Mouse (Mus musculus): ENCODE results near the gene Uqcc1. TPM values are rescaled to one million over a fixed set of nuclear protein-coding genes. Genes with fewer than 3 reads are reported as not detected.
A peak's percentile ranks its signal among the peaks of the same experiment; 100 is the strongest.

Uqcc1 gene
- polyA plus RNA-seq, 1 experiment from 2014 or later, result 76.1 TPM

GRCm38 (mm10) chr2:155861581-155861980, 68.5 kb downstream of the Uqcc1 start:
- DNase-seq (ENCODE audit: low spot score) (no peak), ATAC-seq (replicated peaks; ENCODE audit: low FRiP score) (no peak)
- Histone ChIP-seq H3K27me3 (replicated peaks; ENCODE audit: control insufficient read depth, insufficient read depth, low read length) (no peaks in the 10 kb centered on the region), H3K9me3 (ENCODE audit: control insufficient read depth, low read length) (no peaks in the 10 kb centered on the region), H3K4me3 (ENCODE audit: low read depth, low read length) (no peak overlapping the region), H3K27ac (ENCODE audit: low read depth, low read length) (no peak overlapping the region), H3K4me1 (replicated peaks; ENCODE audit: control insufficient read depth, insufficient read depth, low read length) (no peaks in the 10 kb centered on the region), H3K36me3 (ENCODE audit: control insufficient read depth, insufficient read depth, low read length) (no peaks in the 10 kb centered on the region; the same call in 1 of the 2 replicates), H3K4me2 (no peak overlapping the region), H3K9ac (ENCODE audit: low read depth, low read length) (no peak overlapping the region)
- 87% methylated on average over 6 of the region's 6 CpGs for WGBS

- Histone ChIP-seq H3K4me3 (ENCODE audit: low read depth, low read length) (no peak overlapping the region), H3K9me3 (ENCODE audit: control insufficient read depth, low read length) (no peaks in the 10 kb centered on the region), H3K27me3 (replicated peaks; ENCODE audit: control insufficient read depth, insufficient read depth, low read length) (no peaks in the 10 kb centered on the region), H3K27ac (ENCODE audit: low read depth, low read length) (no peak overlapping the region), H3K9ac (ENCODE audit: low read depth, low read length) (no peak overlapping the region), H3K4me2 (no peak overlapping the region), H3K4me1 (replicated peaks; ENCODE audit: control insufficient read depth, insufficient read depth, low read length) (no peaks in the 10 kb centered on the region), H3K36me3 (ENCODE audit: control insufficient read depth, insufficient read depth, low read length) (no peaks in the 10 kb centered on the region; the same call in 1 of the 2 replicates)
- DNase-seq (ENCODE audit: low spot score) (no peak), ATAC-seq (replicated peaks; ENCODE audit: low FRiP score) (no peak)
- 73% methylated on average over 7 of the region's 7 CpGs for WGBS
Observed at GRCm38 (mm10) chr2:155860102-155860501, 70.0 kb downstream of the Uqcc1 start.

GRCm38 (mm10) chr2:155852536-155852935, 77.6 kb downstream of the Uqcc1 start:
- 87% methylated on average over 5 of the region's 5 CpGs for WGBS
- H3K36me3 ChIP-seq (ENCODE audit: control insufficient read depth, insufficient read depth, low read length), result peaks cover 20% of the 10 kb centered on the region
- H3K9me3 ChIP-seq (ENCODE audit: control insufficient read depth, low read length), result no peaks in the 10 kb centered on the region
- H3K9ac ChIP-seq (ENCODE audit: low read depth, low read length), result no peak overlapping the region
- H3K27me3 ChIP-seq (replicated peaks; ENCODE audit: control insufficient read depth, insufficient read depth, low read length), result no peaks in the 10 kb centered on the region
- no peak overlapping the region for H3K4me3 ChIP-seq (ENCODE audit: low read depth, low read length)
- no peak overlapping the region for H3K27ac ChIP-seq (ENCODE audit: low read depth, low read length)
- ATAC-seq (replicated peaks; ENCODE audit: low FRiP score) (no peak), DNase-seq (ENCODE audit: low spot score) (no peak)
- H3K4me1 ChIP-seq (replicated peaks; ENCODE audit: control insufficient read depth, insufficient read depth, low read length), result 0 out of 2 replicates have a peak, but pooled peaks cover 9% of the 10 kb centered on the region
- H3K4me2 ChIP-seq, result no peak overlapping the region

GRCm38 (mm10) chr2:155850120-155850519, 80.0 kb downstream of the Uqcc1 start:
- no peak overlapping the region for H3K4me3 ChIP-seq (ENCODE audit: low read depth, low read length)
- H3K9ac ChIP-seq (ENCODE audit: low read depth, low read length), result no peak overlapping the region
- H3K9me3 ChIP-seq (ENCODE audit: control insufficient read depth, low read length), result no peaks in the 10 kb centered on the region
- no peaks in the 10 kb centered on the region for H3K27me3 ChIP-seq (replicated peaks; ENCODE audit: control insufficient read depth, insufficient read depth, low read length)
- 80% methylated on average over 7 of the region's 7 CpGs for WGBS
- 0 out of 2 replicates have a peak overlapping the region, but pooled peaks have one; percentile 16 for H3K27ac ChIP-seq (ENCODE audit: low read depth, low read length)
- no peak for ATAC-seq (replicated peaks; ENCODE audit: low FRiP score)
- no peak overlapping the region for H3K4me2 ChIP-seq
- peaks cover 23% of the 10 kb centered on the region for H3K36me3 ChIP-seq (ENCODE audit: control insufficient read depth, insufficient read depth, low read length)
- 0 out of 2 replicates have a peak, but pooled peaks cover 9% of the 10 kb centered on the region for H3K4me1 ChIP-seq (replicated peaks; ENCODE audit: control insufficient read depth, insufficient read depth, low read length)
- no peak for DNase-seq (ENCODE audit: low spot score)

- ATAC-seq (replicated peaks; ENCODE audit: low FRiP score), result peak; percentile 73
- no peak overlapping the region for H3K9ac ChIP-seq (ENCODE audit: low read depth, low read length)
- 0 out of 2 replicates have a peak overlapping the region, but pooled peaks have one; percentile 16 for H3K27ac ChIP-seq (ENCODE audit: low read depth, low read length)
Observed at GRCm38 (mm10) chr2:155849464-155849863, 80.6 kb downstream of the Uqcc1 start.

GRCm38 (mm10) chr2:155848291-155848690, 81.8 kb downstream of the Uqcc1 start:
- Histone ChIP-seq H3K4me1 (replicated peaks; ENCODE audit: control insufficient read depth, insufficient read depth, low read length) (0 out of 2 replicates have a peak, but pooled peaks cover 9% of the 10 kb centered on the region), H3K4me2 (no peak overlapping the region), H3K27ac (ENCODE audit: low read depth, low read length) (no peak overlapping the region), H3K27me3 (replicated peaks; ENCODE audit: control insufficient read depth, insufficient read depth, low read length) (no peaks in the 10 kb centered on the region), H3K4me3 (ENCODE audit: low read depth, low read length) (no peak overlapping the region), H3K9me3 (ENCODE audit: control insufficient read depth, low read length) (no peaks in the 10 kb centered on the region), H3K9ac (ENCODE audit: low read depth, low read length) (no peak overlapping the region), H3K36me3 (ENCODE audit: control insufficient read depth, insufficient read depth, low read length) (peaks cover 23% of the 10 kb centered on the region)
- 45% methylated on average over 6 of the region's 6 CpGs for WGBS
- ATAC-seq (replicated peaks; ENCODE audit: low FRiP score), result no peak; the same call in 1 of the 2 replicates
- peak; percentile 65 for DNase-seq (ENCODE audit: low spot score)

More at GRCm38 (mm10) chr2:155849464-155849863, 80.6 kb downstream of the Uqcc1 start:
- no peak for DNase-seq (ENCODE audit: low spot score)
- H3K9me3 ChIP-seq (ENCODE audit: control insufficient read depth, low read length), result no peaks in the 10 kb centered on the region
- 51% methylated on average over 7 of the region's 7 CpGs for WGBS
- H3K4me2 ChIP-seq, result no peak overlapping the region
- no peaks in the 10 kb centered on the region for H3K27me3 ChIP-seq (replicated peaks; ENCODE audit: control insufficient read depth, insufficient read depth, low read length)
- no peak overlapping the region for H3K4me3 ChIP-seq (ENCODE audit: low read depth, low read length)
- peaks cover 23% of the 10 kb centered on the region for H3K36me3 ChIP-seq (ENCODE audit: control insufficient read depth, insufficient read depth, low read length)
- H3K4me1 ChIP-seq (replicated peaks; ENCODE audit: control insufficient read depth, insufficient read depth, low read length), result 0 out of 2 replicates have a peak, but pooled peaks cover 9% of the 10 kb centered on the region

- ATAC-seq (replicated peaks; ENCODE audit: low FRiP score), result no peak
- no peak overlapping the region for H3K4me2 ChIP-seq
- no peaks in the 10 kb centered on the region for H3K9me3 ChIP-seq (ENCODE audit: control insufficient read depth, low read length)
- no peak overlapping the region for H3K4me3 ChIP-seq (ENCODE audit: low read depth, low read length)
- H3K27me3 ChIP-seq (replicated peaks; ENCODE audit: control insufficient read depth, insufficient read depth, low read length), result no peaks in the 10 kb centered on the region
- no peak for DNase-seq (ENCODE audit: low spot score)
- H3K36me3 ChIP-seq (ENCODE audit: control insufficient read depth, insufficient read depth, low read length), result peaks cover 23% of the 10 kb centered on the region
- no peak overlapping the region for H3K27ac ChIP-seq (ENCODE audit: low read depth, low read length)
- 0 out of 2 replicates have a peak, but pooled peaks cover 9% of the 10 kb centered on the region for H3K4me1 ChIP-seq (replicated peaks; ENCODE audit: control insufficient read depth, insufficient read depth, low read length)
- WGBS, result 85% methylated on average over 8 of the region's 8 CpGs
- H3K9ac ChIP-seq (ENCODE audit: low read depth, low read length), result no peak overlapping the region
Observed at GRCm38 (mm10) chr2:155846930-155847329, 83.2 kb downstream of the Uqcc1 start.

- Histone ChIP-seq H3K4me1 (replicated peaks; ENCODE audit: control insufficient read depth, insufficient read depth, low read length) (no peaks in the 10 kb centered on the region; the same call in 1 of the 2 replicates), H3K4me2 (no peak overlapping the region), H3K9ac (ENCODE audit: low read depth, low read length) (no peak overlapping the region), H3K4me3 (ENCODE audit: low read depth, low read length) (no peak overlapping the region), H3K27ac (ENCODE audit: low read depth, low read length) (no peak overlapping the region), H3K27me3 (replicated peaks; ENCODE audit: control insufficient read depth, insufficient read depth, low read length) (no peaks in the 10 kb centered on the region), H3K9me3 (ENCODE audit: control insufficient read depth, low read length) (no peaks in the 10 kb centered on the region), H3K36me3 (ENCODE audit: control insufficient read depth, insufficient read depth, low read length) (no peaks in the 10 kb centered on the region)
- WGBS, result 80% methylated on average over 4 of the region's 4 CpGs
- DNase-seq (ENCODE audit: low spot score) (no peak), ATAC-seq (replicated peaks; ENCODE audit: low FRiP score) (no peak)
Observed at GRCm38 (mm10) chr2:155838961-155839360, 91.1 kb downstream of the Uqcc1 start.

- H3K27ac ChIP-seq (ENCODE audit: low read depth, low read length), result no peak overlapping the region
- WGBS, result 69% methylated on average over 3 of the region's 3 CpGs
- H3K36me3 ChIP-seq (ENCODE audit: control insufficient read depth, insufficient read depth, low read length), result no peaks in the 10 kb centered on the region
- no peak overlapping the region for H3K9ac ChIP-seq (ENCODE audit: low read depth, low read length)
- H3K4me1 ChIP-seq (replicated peaks; ENCODE audit: control insufficient read depth, insufficient read depth, low read length), result no peaks in the 10 kb centered on the region; the same call in 1 of the 2 replicates
- ATAC-seq (replicated peaks; ENCODE audit: low FRiP score), result no peak
- no peak overlapping the region for H3K4me3 ChIP-seq (ENCODE audit: low read depth, low read length)
- no peak for DNase-seq (ENCODE audit: low spot score)
- no peaks in the 10 kb centered on the region for H3K9me3 ChIP-seq (ENCODE audit: control insufficient read depth, low read length)
- H3K4me2 ChIP-seq, result no peak overlapping the region
- H3K27me3 ChIP-seq (replicated peaks; ENCODE audit: control insufficient read depth, insufficient read depth, low read length), result no peaks in the 10 kb centered on the region
Observed at GRCm38 (mm10) chr2:155837961-155838360, 92.1 kb downstream of the Uqcc1 start.

All from liver, embryonic 11.5 days (tissue).